Mouse (Mus musculus) thymus, postnatal 36 days (tissue): Measurements from ENCODE around the gene Galnt4.

Source experiments
- DNase-seq, 2 experiments: peaks; one replicate each; pipeline ENCODE4 v3.0.0; 2022; ENCODE audit warnings: mixed read lengths in 2 of 2

Gene Galnt4

DNA sequence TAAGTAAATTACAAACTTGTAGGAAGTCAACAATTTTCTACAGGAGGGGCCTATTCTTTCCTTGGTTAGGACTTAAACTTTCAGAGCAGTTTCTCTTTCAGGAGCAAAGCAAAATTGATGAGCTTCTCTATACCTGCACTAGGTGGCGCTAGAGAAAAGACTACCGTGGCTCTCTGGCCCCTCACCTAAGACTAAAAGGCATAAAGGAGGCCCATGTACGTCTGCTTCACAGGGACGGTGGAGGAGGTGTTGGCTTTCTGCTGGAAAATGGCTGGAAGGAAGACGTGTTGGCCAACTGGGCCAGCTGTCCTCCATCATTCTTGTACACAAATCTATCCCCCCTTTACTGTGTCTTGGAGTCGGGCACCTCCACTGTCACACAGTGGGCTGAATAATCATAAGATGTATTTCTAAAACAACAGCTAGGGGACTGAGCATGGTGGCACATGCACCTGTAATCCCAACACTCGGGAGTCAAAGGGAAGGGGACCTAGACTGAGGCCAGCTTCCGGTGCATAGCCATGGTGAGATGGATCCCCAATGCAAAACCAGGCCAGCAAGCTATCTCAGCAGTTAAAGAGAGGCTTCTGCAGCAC lies 54.1 kb downstream of the Galnt4 start:
- peak; percentile 30 to 33 for DNase-seq
